Mouse (Mus musculus) lung, adult 2 months (tissue): ENCODE data around the gene Golim4. TPM values are rescaled to one million over a fixed set of nuclear protein-coding genes. Genes with fewer than 3 reads are reported as not detected.

Experiments
- DNase-seq: peaks from one replicate; pipeline ENCODE4 v3.0.0; 2022
- H3K4me1 ChIP-seq: fragments of 200-500 bp; 2 replicates; pipeline ENCODE4 v1.6.1; 2011; ENCODE audit warnings: low read length; ENCODE audit not compliant: control insufficient read depth, insufficient read depth
- H3K4me3 ChIP-seq: fragments of 200-500 bp; replicated peaks from 2 replicates; pipeline ENCODE3; 2011; ENCODE audit warnings: low read depth, mild to moderate bottlenecking, control low read depth, low read length; ENCODE audit errors: extremely low read depth
- CTCF ChIP-seq: fragments of 200-500 bp; IDR thresholded peaks from 2 replicates; pipeline ENCODE4 v1.5.1; 2011; ENCODE audit warnings: mild to moderate bottlenecking, low read length, control low read depth; ENCODE audit not compliant: insufficient read depth
- POLR2A ChIP-seq: fragments of 200-500 bp; IDR thresholded peaks from 2 replicates; pipeline ENCODE4 v1.6.1; 2011; ENCODE audit warnings: low read depth, mild to moderate bottlenecking, control low read depth, low read length, borderline replicate concordance; ENCODE audit errors: extremely low read depth
- WGBS: fragments of 180-500 bp; shearing (Covaris S2); methylation state at CpG from one replicate; pipeline ENCODE4 v1.1.7; 2018; 5-methylcytosine and 5-hydroxymethylcytosine counted together
- polyA plus RNA-seq: library from polyadenylated mRNA; depleted of rRNA; stranded (reverse); fragments of >200 nt; gene quantifications from 2 replicates; pipeline ENCODE4 v1.2.3, GENCODE M21; 2012

The Golim4 gene
- polyA plus RNA-seq, 1 experiment, result 35.2 TPM

DNA sequence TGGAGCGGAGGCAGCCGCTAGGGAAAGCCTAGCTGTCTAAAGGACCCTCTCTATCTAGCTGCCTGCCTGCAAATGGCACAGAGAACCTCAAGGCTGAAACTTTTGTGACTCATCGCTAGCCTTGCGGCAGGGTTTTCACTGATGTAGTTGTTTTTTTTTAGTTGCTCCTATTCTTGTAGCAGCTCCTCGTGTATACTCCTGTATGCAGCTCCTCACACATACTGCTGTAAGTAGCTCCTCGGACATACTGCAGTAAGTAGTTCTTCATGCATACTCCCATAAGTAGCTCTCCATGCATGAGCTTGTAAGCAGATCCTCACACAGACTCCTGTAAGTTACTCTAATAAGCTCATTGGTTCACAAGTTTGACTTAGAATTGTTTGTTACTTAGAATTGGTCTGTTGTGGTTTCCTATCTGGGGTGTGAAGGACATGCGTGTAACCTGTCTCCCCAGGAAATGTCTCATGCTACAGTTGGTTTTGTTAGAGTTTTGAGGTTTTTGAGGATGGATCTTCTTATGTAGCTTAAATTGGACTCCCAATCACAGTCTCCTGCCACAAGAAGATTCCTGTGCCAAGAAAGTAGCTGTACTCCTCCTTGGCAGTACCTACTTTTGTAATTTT is 26.7 kb downstream of the Golim4 start:
- DNase-seq, result no peak
- 86% methylated on average over 7 of the region's 7 CpGs for WGBS
- TF ChIP-seq POLR2A, result no peak
- no peak for TF ChIP-seq CTCF
- Histone ChIP-seq H3K4me1 (no peaks in the 10 kb centered on the region), H3K4me3 (no peak overlapping the region)

DNA sequence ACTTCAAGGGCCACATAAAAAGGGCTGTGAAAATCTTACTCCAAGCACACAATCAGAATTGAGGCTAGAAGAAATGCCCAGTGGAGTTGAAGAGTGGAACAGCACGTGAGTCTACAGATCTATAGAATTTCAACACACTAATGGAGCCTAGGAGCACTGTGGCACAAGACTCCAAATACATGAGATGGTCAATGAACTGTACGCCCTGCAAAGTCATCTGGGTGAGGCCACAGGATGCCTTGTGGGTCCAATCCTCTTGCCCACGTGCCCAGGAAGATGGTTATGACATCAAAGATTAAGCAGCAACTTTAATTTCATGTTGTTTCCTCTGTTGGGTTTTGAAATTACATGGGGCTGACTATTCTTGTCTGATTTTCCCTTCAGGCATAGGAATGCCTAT is 30.4 kb downstream of the Golim4 start:
- 87% methylated on average over 3 of the region's 3 CpGs for WGBS
- H3K4me3 ChIP-seq, result no peak overlapping the region
- H3K4me1 ChIP-seq, result no peaks in the 10 kb centered on the region
- DNase-seq, result no peak
- TF ChIP-seq POLR2A (no peak), CTCF (no peak)

DNA sequence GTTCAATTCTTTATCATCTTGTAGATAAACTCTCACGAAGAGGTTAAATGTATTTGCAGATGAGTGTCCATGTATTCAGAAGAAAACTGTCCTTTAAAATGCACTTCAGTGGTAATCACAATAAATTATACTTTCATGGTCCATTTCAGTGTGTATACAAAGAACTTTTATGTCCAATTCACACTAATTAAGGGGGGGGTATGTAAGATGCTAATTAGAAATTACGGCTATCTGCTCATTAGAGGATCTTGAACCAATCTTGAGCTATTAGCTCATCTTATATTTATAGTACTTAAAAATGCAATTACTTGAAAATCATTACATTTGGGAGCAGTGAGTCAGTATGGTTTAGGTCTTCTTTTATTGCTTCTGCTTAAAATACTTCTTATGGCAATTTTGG is 31.6 kb downstream of the Golim4 start:
- TF ChIP-seq CTCF, result no peak
- no peak for TF ChIP-seq POLR2A
- 91% methylated on average over 2 of the region's 2 CpGs for WGBS
- Histone ChIP-seq H3K4me1 (no peaks in the 10 kb centered on the region), H3K4me3 (no peak overlapping the region)
- no peak for DNase-seq

DNA sequence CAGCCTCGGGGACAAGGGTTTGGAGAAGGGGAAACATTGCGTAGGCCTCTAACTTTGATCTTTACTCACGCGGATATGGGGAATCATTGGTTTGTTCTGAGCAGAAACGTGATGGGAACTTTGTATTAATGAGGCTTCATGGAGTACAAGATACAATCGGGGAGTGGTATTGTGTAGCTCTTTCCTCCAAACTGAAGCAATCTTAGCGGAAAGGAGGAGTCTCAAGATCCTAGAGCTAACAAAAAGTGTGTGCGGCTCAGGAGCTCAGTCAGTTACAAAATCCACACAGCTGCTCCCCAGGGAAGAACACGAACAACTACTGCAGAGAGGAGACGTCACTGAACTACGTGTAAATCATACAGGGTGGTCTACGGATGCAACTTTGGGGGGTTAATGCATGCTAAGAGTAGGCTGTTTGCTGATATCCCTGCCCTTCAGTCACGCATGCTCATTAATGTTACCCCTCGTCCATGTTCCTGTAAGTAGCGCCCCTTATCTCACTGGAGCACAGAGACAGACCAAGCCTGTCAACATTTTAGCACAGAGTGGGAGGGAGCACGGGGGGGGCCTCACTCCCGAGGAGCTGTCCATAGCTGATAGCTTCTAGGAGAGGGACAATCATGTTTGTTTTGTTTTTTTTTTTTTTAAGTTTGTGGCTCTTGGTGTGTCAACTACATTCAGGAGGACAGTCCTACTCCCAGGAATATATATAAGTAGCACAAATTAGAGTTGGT is 38.8 kb downstream of the Golim4 start:
- TF ChIP-seq POLR2A (no peak), CTCF (no peak)
- H3K4me1 ChIP-seq, result peaks cover 3% of the 10 kb centered on the region; the same call in 1 of the 2 replicates
- no peak for DNase-seq
- WGBS, result 71% methylated on average over 17 of the region's 17 CpGs
- H3K4me3 ChIP-seq, result no peak overlapping the region

DNA sequence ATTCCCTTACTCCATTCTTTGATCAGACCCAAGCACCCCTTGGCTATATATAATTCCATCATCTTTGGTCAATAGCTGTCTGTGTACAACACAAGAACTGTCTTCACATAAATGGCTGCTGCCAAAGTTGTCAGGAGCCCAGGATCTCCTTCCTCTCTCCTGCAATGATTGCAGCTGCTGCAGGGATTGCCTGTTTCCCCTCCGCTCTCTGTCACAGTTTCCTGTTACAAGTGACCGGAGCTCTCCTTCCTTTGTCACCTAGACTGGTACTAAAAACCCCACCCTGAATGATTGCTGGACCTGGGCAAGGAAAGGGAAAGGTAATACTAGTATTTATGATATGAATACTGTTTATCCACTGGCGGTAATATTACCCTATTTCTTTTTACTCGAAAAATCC is 44.0 kb downstream of the Golim4 start:
- Histone ChIP-seq H3K4me3 (no peak overlapping the region), H3K4me1 (peaks cover 4% of the 10 kb centered on the region; the same call in 1 of the 2 replicates)
- DNase-seq, result no peak
- TF ChIP-seq CTCF (no peak), POLR2A (no peak)
- WGBS, result 52% methylated on average over 4 of the region's 4 CpGs

DNA sequence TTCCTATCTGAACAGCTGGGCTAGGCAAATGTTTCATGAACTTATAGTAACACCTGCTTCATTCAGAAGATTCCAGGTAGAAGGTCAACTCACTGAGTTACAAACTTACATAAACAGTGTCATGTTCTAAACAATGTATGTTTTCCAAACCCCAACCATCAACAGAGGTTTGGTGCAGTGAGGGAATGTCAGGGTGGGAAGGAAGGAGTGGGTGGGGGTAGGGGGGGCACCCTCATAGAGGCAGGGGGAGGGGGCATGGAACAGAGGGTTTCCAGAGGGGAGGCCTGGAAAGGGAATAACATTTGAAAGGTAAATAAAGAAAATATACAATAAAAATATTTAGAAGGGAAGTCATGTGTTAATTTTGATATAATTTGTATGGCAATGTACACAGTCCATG is 46.0 kb downstream of the Golim4 start:
- 0 out of 2 replicates have a peak, but pooled peaks cover 2% of the 10 kb centered on the region for H3K4me1 ChIP-seq
- DNase-seq, result no peak
- TF ChIP-seq CTCF (no peak), POLR2A (no peak)
- no peak overlapping the region for H3K4me3 ChIP-seq

DNA sequence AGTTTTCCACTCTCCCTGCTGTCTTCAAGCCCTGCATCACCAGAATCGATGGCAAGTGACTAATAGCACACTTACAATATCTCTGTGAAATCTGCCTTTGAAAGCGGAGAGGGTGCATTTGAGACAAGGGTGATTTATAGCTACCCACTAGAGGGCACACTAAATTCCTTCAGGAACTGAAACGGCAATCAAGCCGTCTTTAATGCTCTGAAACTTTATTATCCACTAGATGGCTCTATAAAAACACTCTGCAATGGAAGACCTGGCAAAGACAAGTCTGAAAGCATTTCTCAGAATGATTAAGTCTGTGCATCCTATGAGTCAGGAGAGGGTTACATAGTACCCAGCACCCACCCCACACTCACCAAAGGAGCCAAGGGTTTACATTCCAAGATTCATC is 46.5 kb downstream of the Golim4 start:
- no peak for DNase-seq
- Histone ChIP-seq H3K4me1 (0 out of 2 replicates have a peak, but pooled peaks cover 2% of the 10 kb centered on the region), H3K4me3 (no peak overlapping the region)
- WGBS, result 7% methylated on average over 4 of the region's 4 CpGs
- TF ChIP-seq CTCF (peak; percentile 39; the same call in 1 of the 2 replicates), POLR2A (no peak)

DNA sequence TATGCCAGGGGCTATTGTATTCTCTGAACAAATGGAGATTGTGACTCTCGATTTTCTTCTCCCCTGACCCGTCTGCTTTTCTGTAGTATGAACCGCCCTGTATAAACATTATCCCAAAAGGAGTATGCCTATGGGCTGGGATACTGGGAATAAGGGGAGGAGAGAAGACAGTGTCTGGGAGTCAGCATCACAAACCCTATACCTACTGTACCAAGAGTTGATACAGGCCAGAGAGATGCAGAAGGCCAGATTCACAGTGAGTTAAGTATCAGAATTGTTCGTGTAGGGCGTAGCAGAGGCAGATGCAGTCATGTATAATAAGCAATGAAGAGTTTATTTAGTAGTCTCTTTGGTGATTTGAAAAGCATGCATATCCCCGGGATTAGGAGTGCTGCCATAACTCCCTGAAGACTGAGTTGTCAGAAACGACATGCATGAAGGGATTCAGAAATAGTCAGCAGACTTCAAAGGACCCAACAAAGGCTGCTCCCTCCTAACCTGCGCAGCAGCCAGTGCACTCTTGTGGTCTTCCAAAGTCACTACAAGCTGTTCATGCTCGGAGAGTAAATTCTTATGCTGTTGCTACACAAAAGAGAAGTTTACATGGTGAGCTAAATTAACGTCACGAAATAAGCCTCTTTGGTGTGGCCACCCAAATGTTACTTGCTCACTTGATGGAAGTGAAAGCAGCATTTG is 54.7 kb downstream of the Golim4 start:
- Histone ChIP-seq H3K4me3 (no peak overlapping the region), H3K4me1 (no peaks in the 10 kb centered on the region)
- no peak for DNase-seq
- TF ChIP-seq CTCF, result no peak
- no peak for TF ChIP-seq POLR2A
- WGBS, result 80% methylated on average over 11 of the region's 11 CpGs

DNA sequence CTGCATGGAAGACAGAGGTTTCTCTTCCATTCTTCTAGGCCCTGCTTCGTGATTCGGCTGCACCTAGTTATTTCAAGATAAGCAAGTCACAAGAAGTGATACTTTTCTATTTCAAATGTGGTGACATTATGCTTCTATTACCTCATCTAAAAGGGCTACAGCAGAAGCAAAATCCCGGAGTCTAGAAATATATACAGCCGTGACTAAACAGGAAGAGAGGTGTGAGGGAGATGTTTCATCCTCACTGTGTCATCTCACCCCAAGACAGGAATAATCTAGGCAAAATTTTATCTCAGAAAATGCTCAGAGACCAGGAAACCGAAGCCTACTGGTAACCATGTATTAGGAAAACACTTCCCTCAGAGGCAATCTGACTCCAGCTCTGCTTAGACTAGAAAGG is 61.7 kb downstream of the Golim4 start:
- DNase-seq, result no peak
- TF ChIP-seq CTCF (no peak), POLR2A (no peak)
- whole genome bisulfite sequencing, result 71% methylated on average over 5 of the region's 5 CpGs
- no peak overlapping the region for H3K4me3 ChIP-seq
- H3K4me1 ChIP-seq, result no peaks in the 10 kb centered on the region

DNA sequence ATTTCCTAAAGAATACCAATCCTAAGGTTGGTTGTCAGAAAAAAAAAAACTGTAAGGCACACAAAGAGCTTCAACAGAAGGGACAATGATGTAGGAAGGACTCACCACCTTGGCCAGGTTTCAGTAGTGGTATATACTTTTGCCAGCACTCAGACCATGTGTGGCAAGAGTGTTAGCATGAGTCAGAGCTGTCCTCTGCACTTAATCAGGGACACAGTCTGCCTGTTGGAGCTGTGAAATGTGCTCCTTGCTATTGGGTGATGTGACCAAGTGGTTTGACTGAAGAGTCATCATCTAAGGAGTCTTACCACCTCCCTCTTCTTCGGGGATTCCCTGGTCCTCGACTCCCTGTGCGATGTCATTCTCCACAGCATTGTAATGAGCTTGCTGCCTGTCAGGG is 65.2 kb downstream of the Golim4 start:
- no peak for DNase-seq
- TF ChIP-seq POLR2A, result no peak
- no peak for TF ChIP-seq CTCF
- no peaks in the 10 kb centered on the region for H3K4me1 ChIP-seq
- H3K4me3 ChIP-seq, result no peak overlapping the region
- 85% methylated on average over 3 of the region's 3 CpGs for WGBS

DNA sequence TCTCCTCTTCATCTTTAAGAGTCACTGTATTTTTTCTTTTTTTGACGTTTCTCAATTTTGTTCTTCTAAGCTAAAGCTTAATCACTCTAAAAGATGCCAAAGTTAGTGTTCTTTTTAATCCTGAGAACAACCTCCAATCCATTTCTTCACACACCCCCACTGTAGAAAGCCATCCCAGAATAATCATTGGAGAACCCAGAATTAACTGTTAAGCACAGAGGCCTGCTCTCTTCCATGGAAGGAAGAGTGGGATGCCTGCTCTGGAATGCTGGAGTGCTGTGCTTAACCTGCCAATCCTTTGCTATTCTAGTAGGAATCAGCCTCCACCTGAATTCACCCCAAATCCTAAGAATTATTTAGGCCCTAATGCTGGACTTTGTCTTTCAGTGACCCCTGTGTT is 67.4 kb downstream of the Golim4 start:
- no peak for DNase-seq
- Histone ChIP-seq H3K4me1 (no peaks in the 10 kb centered on the region), H3K4me3 (no peak overlapping the region)
- WGBS, result 84% methylated on average over 1 of the region's 1 CpGs
- TF ChIP-seq CTCF, result no peak
- TF ChIP-seq POLR2A, result no peak
